Mouse (Mus musculus) testis, adult 2 months (tissue): ENCODE results near the gene Sat2.

Experiments
- CTCF ChIP-seq: fragments of 200-500 bp; IDR thresholded peaks from 2 replicates; pipeline ENCODE4 v1.5.1; 2012; ENCODE audit warnings: low read depth, mild to moderate bottlenecking, inconsistent platforms, low read length, moderate library complexity; ENCODE audit not compliant: control insufficient read depth, insufficient read depth, insufficient replicate concordance
- POLR2A ChIP-seq: fragments of 200-500 bp; IDR thresholded peaks from 2 replicates; pipeline ENCODE4 v1.6.1; 2012; ENCODE audit warnings: low read depth, mild to moderate bottlenecking, inconsistent platforms, low read length, moderate library complexity; ENCODE audit not compliant: control insufficient read depth

- TF ChIP-seq CTCF (no peak), POLR2A (no peak)
Observed at GRCm38 (mm10) chr11:69580572-69581146, 41.2 kb upstream of the Sat2 start.
